8 mouse cellular contexts compared by ENCODE assay signal in genomic region chr7:41393048-41393971, GRCm38 (mm10). TPM values are rescaled to one million over a fixed set of nuclear protein-coding genes. Genes with fewer than 3 reads are reported as not detected.
DNase-seq lines count a peak whose midpoint lies in the region; ATAC-seq and TF ChIP-seq lines count a peak whose summit lies in the region.

AI987944 (minus strand) TSS chr7:41393379.

- H3K27me3 ChIP-seq in Patski: peaks cover 3% of the 10 kb centered on the region
- no peaks in the 10 kb centered on the region for H3K27me3 ChIP-seq in hindbrain, embryonic 13.5 days

- no peaks in the 10 kb centered on the region for H3K4me1 ChIP-seq in hindbrain, embryonic 13.5 days (replicated peaks)

- WGBS in hindbrain, embryonic 13.5 days: under 1% methylated on average over 25 of the region's 25 CpGs

- H3K4me3 ChIP-seq in hindbrain, embryonic 13.5 days: peak within 1 kb of the TSS; percentile 61

- H3K27ac ChIP-seq in hindbrain, embryonic 13.5 days: peak within 1 kb of the TSS; percentile 93

- peak within 1 kb of the TSS; percentile 72 for H3K9ac ChIP-seq in hindbrain, embryonic 13.5 days

- peak; percentile 80 for DNase-seq in Patski (ENCODE audit: low read depth, low spot score)
- DNase-seq in cerebellum, postnatal 14 days: peak; percentile 81 to 86
- peak; percentile 71 to 74 for DNase-seq in frontal cortex, postnatal 14 days (ENCODE audit: low spot score in 2 of 2)
- peak; percentile 61 to 62 for DNase-seq in layer of hippocampus, postnatal 25 days (ENCODE audit: extremely low spot score in 1 of 2, low spot score in 1 of 2)
- DNase-seq in lung, postnatal 25 days (ENCODE audit: low spot score): peak; percentile 92
- DNase-seq in retina, embryonic 14.5 days (ENCODE audit: low spot score): peak; percentile 92
- peak; percentile 81 for DNase-seq in thymus, postnatal 4 days

- H3K36me3 ChIP-seq in hindbrain, embryonic 13.5 days: no peaks in the 10 kb centered on the region

- no peaks in the 10 kb centered on the region for H3K9me3 ChIP-seq in hindbrain, embryonic 13.5 days

- peak within 1 kb of the TSS; percentile 58 for H3K4me2 ChIP-seq in hindbrain, embryonic 13.5 days

- CTCF ChIA-PET in Patski (lab: Charles Lee): no interaction called here

- no peak for TF ChIP-seq CTCF in Patski (IDR thresholded peaks at IDR 0.05)

- in situ Hi-C loops in Patski (cut with MboI; ENCODE audit: low pct_unique_long_range_greater_than_20kb): no loop called here

- POLR2A ChIA-PET in Patski (lab: Charles Lee): no interaction called here

- ATAC-seq in Patski: peak; percentile 100
- peak; percentile 99 for ATAC-seq in hindbrain, embryonic 13.5 days (ENCODE audit: low FRiP score)

RNA-seq across cellular contexts. Expression of gene AI987944, which starts in this region (rescaled TPM):
- 18.3 TPM for polyA plus RNA-seq in Patski (2021)
- 6.9 and 7.3 TPM in 2 replicates for polyA plus RNA-seq in hindbrain, embryonic 13.5 days (2015; fragmentation: Nextera tagmentation; extraction: Ambion mirVana)
- total RNA-seq in layer of hippocampus, postnatal 25 days (2021): 10 to 100 TPM; 11.8 to 12.1 TPM

Comparison
In these comparisons a context has a peak if more than half of its experiments do, and no peak if none do; other contexts are left out.
1. Peak in every context shown above with its lines: DNase-seq, ATAC-seq, H3K4me3 ChIP-seq and H3K27ac ChIP-seq.